Mouse (Mus musculus) heart, embryonic 16.5 days (tissue): ENCODE measurements around the gene Tmem50b. TPM values are rescaled to one million over a fixed set of nuclear protein-coding genes. Genes with fewer than 3 reads are reported as not detected.

Experiments
- ATAC-seq: fragments of 200-750 bp; cut with Nextera tagmentation; replicated peaks from 2 replicates; pipeline ENCODE4 v1.8.0; 2017; ENCODE audit warnings: moderate number of reproducible peaks; ENCODE audit not compliant: insufficient read depth, low FRiP score; ENCODE audit errors: extremely low read depth
- H3K27ac ChIP-seq: fragments of 300-500 bp; sonication (generic); 2 replicates; pipeline ENCODE4 v1.5.1; 2014; ENCODE audit warnings: mild to moderate bottlenecking, low read length, control low read depth, moderate library complexity
- H3K27me3 ChIP-seq: fragments of 300-500 bp; sonication (generic); 2 replicates; pipeline ENCODE4 v1.6.1; 2014; ENCODE audit warnings: low read length, mixed read lengths; ENCODE audit not compliant: control insufficient read depth, insufficient read depth
- H3K36me3 ChIP-seq: fragments of 300-500 bp; sonication (generic); 2 replicates; pipeline ENCODE4 v1.6.1; 2014; ENCODE audit not compliant: control insufficient read depth, insufficient read depth
- H3K4me1 ChIP-seq: fragments of 300-500 bp; sonication (generic); 2 replicates; pipeline ENCODE4 v1.6.1; 2014; ENCODE audit warnings: low read length, mixed read lengths; ENCODE audit not compliant: control insufficient read depth, insufficient read depth
- H3K4me2 ChIP-seq: fragments of 300-500 bp; sonication (generic); 2 replicates; pipeline ENCODE4 v1.6.1; 2014; ENCODE audit warnings: low read depth, mild to moderate bottlenecking, control low read depth, low read length
- H3K4me3 ChIP-seq: fragments of 300-500 bp; sonication (generic); 2 replicates; pipeline ENCODE4 v1.5.1; 2014; ENCODE audit warnings: mild to moderate bottlenecking, control low read depth, low read length
- H3K9ac ChIP-seq: fragments of 300-500 bp; sonication (generic); 2 replicates; pipeline ENCODE4 v1.6.1; 2014; ENCODE audit warnings: low read length, control low read depth
- H3K9me3 ChIP-seq: fragments of 300-500 bp; sonication (generic); replicated peaks from 2 replicates; pipeline ENCODE4 v1.6.1; 2016; ENCODE audit warnings: low read length; ENCODE audit not compliant: control insufficient read depth
- WGBS: fragments of 180-500 bp; shearing (Covaris S2); extraction: QIAGEN DNeasy Blood & Tissue Kit; methylation state at CpG from one replicate; pipeline ENCODE4 v1.1.7; 2014; 5-methylcytosine and 5-hydroxymethylcytosine counted together
- polyA plus RNA-seq: library from polyadenylated mRNA; unstranded; fragments of >200 nt; fragmentation: Nextera tagmentation; extraction: Ambion mirVana; gene quantifications from 2 replicates; pipeline ENCODE4 v1.2.1, GENCODE M21; 2015

Tmem50b gene
- polyA plus RNA-seq, 1 experiment from 2014 or later: 74.5 TPM

GRCm38 (mm10) chr16:91585617-91586016 lies 12.0 kb downstream of the Tmem50b start:
- H3K27ac ChIP-seq: no peak overlapping the region
- H3K4me3 ChIP-seq: no peak overlapping the region
- H3K9ac ChIP-seq: no peak overlapping the region
- peaks cover 10% of the 10 kb centered on the region; the same call in 1 of the 2 replicates for H3K36me3 ChIP-seq
- H3K4me1 ChIP-seq: no peaks in the 10 kb centered on the region
- H3K9me3 ChIP-seq: no peaks in the 10 kb centered on the region
- ATAC-seq: no peak
- H3K27me3 ChIP-seq: no peaks in the 10 kb centered on the region
- WGBS: 87% methylated on average over 5 of the region's 5 CpGs
- no peak overlapping the region for H3K4me2 ChIP-seq

- H3K4me2 ChIP-seq: no peak overlapping the region
Measured at GRCm38 (mm10) chr16:91582307-91582706, 15.3 kb downstream of the Tmem50b start.

GRCm38 (mm10) chr16:91578980-91579720 lies 18.4 kb downstream of the Tmem50b start:
- Histone ChIP-seq H3K9ac (no peak overlapping the region), H3K4me1 (no peaks in the 10 kb centered on the region), H3K4me2 (no peak overlapping the region), H3K36me3 (peaks cover 12% of the 10 kb centered on the region), H3K4me3 (no peak overlapping the region), H3K27me3 (no peaks in the 10 kb centered on the region), H3K27ac (no peak overlapping the region), H3K9me3 (no peaks in the 10 kb centered on the region)
- no peak for ATAC-seq
- WGBS: 78% methylated on average over 14 of the region's 14 CpGs

More at GRCm38 (mm10) chr16:91582307-91582706, 15.3 kb downstream of the Tmem50b start:
- H3K36me3 ChIP-seq: peaks cover 11% of the 10 kb centered on the region; the same call in 1 of the 2 replicates
- H3K4me1 ChIP-seq: no peaks in the 10 kb centered on the region
- WGBS: 67% methylated on average over 2 of the region's 2 CpGs
- no peaks in the 10 kb centered on the region for H3K27me3 ChIP-seq
- ATAC-seq: no peak
- H3K9ac ChIP-seq: no peak overlapping the region
- H3K27ac ChIP-seq: no peak overlapping the region
- no peaks in the 10 kb centered on the region for H3K9me3 ChIP-seq
- no peak overlapping the region for H3K4me3 ChIP-seq

GRCm38 (mm10) chr16:91575151-91575550 lies 22.4 kb downstream of the Tmem50b start:
- 71% methylated on average over 13 of the region's 13 CpGs for WGBS
- H3K27me3 ChIP-seq: no peaks in the 10 kb centered on the region
- H3K4me3 ChIP-seq: no peak overlapping the region
- H3K36me3 ChIP-seq: peaks cover 6% of the 10 kb centered on the region
- no peaks in the 10 kb centered on the region for H3K4me1 ChIP-seq
- no peaks in the 10 kb centered on the region for H3K9me3 ChIP-seq
- no peak overlapping the region for H3K27ac ChIP-seq
- ATAC-seq: no peak
- H3K4me2 ChIP-seq: no peak overlapping the region
- no peak overlapping the region for H3K9ac ChIP-seq

GRCm38 (mm10) chr16:91571105-91571504 lies 26.5 kb downstream of the Tmem50b start:
- H3K4me3 ChIP-seq: no peak overlapping the region
- H3K4me2 ChIP-seq: no peak overlapping the region
- H3K36me3 ChIP-seq: peaks cover 3% of the 10 kb centered on the region; the same call in 1 of the 2 replicates
- 48% methylated on average over 3 of the region's 3 CpGs for WGBS
- no peaks in the 10 kb centered on the region for H3K27me3 ChIP-seq
- no peaks in the 10 kb centered on the region for H3K4me1 ChIP-seq
- H3K27ac ChIP-seq: no peak overlapping the region
- ATAC-seq: no peak
- no peak overlapping the region for H3K9ac ChIP-seq
- no peaks in the 10 kb centered on the region for H3K9me3 ChIP-seq

GRCm38 (mm10) chr16:91568960-91569359 lies 28.6 kb downstream of the Tmem50b start:
- Histone ChIP-seq H3K4me2 (no peak overlapping the region), H3K9me3 (no peaks in the 10 kb centered on the region), H3K9ac (no peak overlapping the region), H3K4me1 (peaks cover 9% of the 10 kb centered on the region), H3K27me3 (no peaks in the 10 kb centered on the region), H3K27ac (no peak overlapping the region), H3K4me3 (no peak overlapping the region), H3K36me3 (peaks cover 9% of the 10 kb centered on the region)
- no peak for ATAC-seq
- 86% methylated on average over 10 of the region's 10 CpGs for WGBS

GRCm38 (mm10) chr16:91566002-91566401 lies 31.6 kb downstream of the Tmem50b start:
- 85% methylated on average over 7 of the region's 7 CpGs for WGBS
- no peak for ATAC-seq
- H3K27me3 ChIP-seq: no peaks in the 10 kb centered on the region
- H3K36me3 ChIP-seq: peaks cover 36% of the 10 kb centered on the region
- no peak overlapping the region for H3K4me2 ChIP-seq
- no peak overlapping the region for H3K27ac ChIP-seq
- no peaks in the 10 kb centered on the region for H3K9me3 ChIP-seq
- no peak overlapping the region for H3K4me3 ChIP-seq
- no peak overlapping the region for H3K9ac ChIP-seq
- peaks cover 13% of the 10 kb centered on the region for H3K4me1 ChIP-seq

- no peak for ATAC-seq
Measured at GRCm38 (mm10) chr16:91565292-91565951, 32.2 kb downstream of the Tmem50b start.

GRCm38 (mm10) chr16:91564580-91565291 lies 32.9 kb downstream of the Tmem50b start:
- H3K36me3 ChIP-seq: peaks cover 46% of the 10 kb centered on the region
- WGBS: 86% methylated on average over 4 of the region's 4 CpGs
- H3K4me2 ChIP-seq: no peak overlapping the region
- H3K27me3 ChIP-seq: no peaks in the 10 kb centered on the region
- ATAC-seq: no peak
- no peak overlapping the region for H3K27ac ChIP-seq
- no peak overlapping the region for H3K9ac ChIP-seq
- peaks cover 13% of the 10 kb centered on the region for H3K4me1 ChIP-seq
- no peak overlapping the region for H3K4me3 ChIP-seq
- H3K9me3 ChIP-seq: no peaks in the 10 kb centered on the region

More at GRCm38 (mm10) chr16:91565292-91565951, 32.2 kb downstream of the Tmem50b start:
- Histone ChIP-seq H3K27me3 (no peaks in the 10 kb centered on the region), H3K4me1 (peaks cover 13% of the 10 kb centered on the region), H3K27ac (no peak overlapping the region), H3K9me3 (no peaks in the 10 kb centered on the region), H3K36me3 (peaks cover 40% of the 10 kb centered on the region), H3K9ac (no peak overlapping the region), H3K4me3 (no peak overlapping the region), H3K4me2 (no peak overlapping the region)
- WGBS: 52% methylated on average over 9 of the region's 9 CpGs
